Mouse (Mus musculus): ENCODE measurements around the gene Pom121l2.

The Pom121l2 gene

DNA sequence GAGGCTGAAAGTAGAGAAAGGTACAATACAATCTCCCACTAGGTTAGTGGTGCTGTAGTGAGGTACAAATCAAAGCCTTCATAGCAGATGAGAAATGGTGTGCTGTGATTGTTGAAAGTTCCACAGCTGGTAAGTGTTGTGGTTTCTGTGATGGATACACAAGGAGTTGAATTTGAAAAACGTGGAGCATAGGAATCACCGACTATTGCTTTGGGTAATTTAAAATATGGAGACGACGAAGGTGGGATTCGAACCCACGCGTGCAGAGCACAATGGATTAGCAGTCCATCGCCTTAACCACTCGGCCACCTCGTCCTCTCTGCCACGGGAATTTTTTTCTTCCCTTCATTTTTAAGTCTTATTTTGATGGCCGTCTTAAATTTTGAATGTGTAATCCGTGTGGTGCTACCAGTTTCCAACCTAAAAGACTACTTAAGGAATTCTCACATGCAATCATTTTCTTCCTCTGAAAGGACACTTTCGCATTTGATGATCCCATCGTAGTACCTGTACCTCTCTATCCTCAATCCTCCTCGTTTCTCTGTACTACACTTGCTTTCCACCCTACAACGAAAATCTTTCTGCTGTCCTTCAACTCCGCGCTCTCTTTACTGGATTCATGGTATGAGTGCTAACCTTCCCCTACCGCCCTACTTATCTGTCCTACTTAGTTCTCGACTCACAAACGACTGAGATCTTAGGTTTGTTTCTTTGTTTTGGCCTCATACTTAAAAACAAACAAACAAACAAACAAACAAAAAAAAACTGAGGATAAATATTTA, 13.2 kb downstream of the Pom121l2 start:
- no peak for DNase-seq (ENCODE audit: extremely low spot score, low read depth, low spot score)

DNA sequence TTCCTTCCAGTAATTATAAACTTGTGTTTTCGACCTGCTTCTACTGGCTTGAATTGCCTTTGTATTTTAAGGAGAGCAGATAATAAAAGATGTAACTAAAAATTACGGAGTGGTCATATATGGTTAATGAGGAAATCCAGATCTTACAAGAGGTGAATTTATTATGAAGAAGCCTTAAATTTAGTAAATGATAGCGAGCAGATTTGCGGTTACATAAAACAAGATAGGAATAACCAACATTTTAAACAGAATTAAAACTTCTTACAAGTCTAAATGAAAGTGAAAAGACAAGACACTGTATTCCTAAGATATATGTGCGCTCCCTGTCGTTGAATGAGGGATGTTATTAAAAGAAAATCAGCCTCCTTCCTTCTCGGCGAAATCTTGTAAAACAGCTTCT, 13.9 kb downstream of the Pom121l2 start:
- DNase-seq (ENCODE audit: extremely low spot score, low read depth, low spot score) = no peak

DNA sequence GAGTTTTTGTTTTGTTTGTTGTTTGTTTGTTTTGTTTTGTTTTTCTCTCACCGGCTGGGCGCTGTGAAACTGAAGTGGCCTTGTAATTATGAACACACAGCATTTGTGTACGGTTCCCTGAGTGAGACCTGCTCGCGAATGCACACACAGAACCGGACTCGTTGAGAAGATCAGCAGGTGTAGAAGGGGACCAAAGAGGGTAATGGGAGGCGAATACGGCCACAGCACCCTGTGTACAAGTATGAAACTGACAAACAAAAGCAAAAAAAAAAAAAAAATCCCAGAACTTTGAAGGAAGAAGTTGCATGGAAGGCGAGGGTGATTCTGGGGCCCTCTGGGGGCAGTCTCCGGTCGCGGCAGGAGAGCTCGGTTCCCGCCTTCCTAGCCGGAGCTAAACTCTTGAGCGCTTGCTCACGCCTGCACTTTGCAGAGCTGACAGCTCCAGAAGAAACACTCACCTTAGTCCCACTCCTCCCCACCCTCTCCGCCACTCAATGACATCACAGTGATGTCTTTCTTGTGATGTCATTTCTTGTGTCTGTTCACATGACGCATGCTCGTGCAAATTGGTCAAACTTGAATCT, 14.4 kb downstream of the Pom121l2 start:
- DNase-seq (ENCODE audit: extremely low spot score, low read depth, low spot score) = no peak

- no peak for DNase-seq (ENCODE audit: extremely low spot score, low read depth, low spot score)
Observed at GRCm38 (mm10) chr13:21996101-21996839, 15.3 kb downstream of the Pom121l2 start.

DNA sequence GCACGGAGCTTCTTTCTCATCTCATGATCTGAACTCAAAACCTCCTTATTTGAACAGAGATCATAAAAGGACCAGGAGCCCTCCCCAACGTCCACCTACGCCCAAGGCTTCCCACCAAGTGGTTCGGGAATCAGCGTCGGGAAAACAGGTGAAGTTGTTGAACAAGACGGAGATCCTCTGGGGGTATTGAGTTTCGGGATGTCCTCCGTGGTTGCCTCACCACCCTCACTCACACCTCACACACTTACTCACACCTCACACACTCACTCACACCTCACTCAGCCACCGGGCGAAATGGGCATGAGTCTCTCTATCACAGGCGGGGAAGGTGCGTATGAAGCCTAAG, 15.8 kb downstream of the Pom121l2 start:
- DNase-seq (ENCODE audit: extremely low spot score, low read depth, low spot score) = no peak

DNA sequence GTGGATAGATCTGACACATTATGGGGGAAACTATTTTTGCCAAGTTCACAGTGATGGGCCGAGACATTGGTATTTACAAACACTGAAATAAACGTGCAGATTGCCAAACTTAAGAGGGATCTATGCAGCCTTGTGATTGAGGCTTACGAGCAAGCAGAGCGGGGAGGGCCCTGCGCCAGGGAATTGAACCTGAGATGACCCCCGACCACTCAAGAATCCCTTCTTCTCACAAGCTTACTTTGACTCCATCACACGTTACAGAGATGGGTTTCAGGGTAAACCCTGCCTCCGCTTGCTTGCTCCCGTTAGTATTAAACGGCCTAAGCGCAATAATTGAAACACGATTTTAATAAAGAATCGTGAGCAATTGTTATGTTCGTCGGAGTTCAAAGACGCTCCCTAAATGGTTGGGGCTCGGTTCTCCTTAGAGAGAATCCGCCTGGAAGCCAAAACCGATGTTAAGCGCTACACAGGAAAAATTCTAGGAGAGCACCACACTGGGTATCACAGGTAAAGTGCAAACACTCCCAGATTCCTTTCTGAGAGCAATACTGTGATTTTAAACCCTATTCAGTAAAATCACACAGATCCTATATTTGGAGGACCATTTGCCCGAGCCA, 16.3 kb downstream of the Pom121l2 start:
- no peak for DNase-seq (ENCODE audit: extremely low spot score, low read depth, low spot score)

DNA sequence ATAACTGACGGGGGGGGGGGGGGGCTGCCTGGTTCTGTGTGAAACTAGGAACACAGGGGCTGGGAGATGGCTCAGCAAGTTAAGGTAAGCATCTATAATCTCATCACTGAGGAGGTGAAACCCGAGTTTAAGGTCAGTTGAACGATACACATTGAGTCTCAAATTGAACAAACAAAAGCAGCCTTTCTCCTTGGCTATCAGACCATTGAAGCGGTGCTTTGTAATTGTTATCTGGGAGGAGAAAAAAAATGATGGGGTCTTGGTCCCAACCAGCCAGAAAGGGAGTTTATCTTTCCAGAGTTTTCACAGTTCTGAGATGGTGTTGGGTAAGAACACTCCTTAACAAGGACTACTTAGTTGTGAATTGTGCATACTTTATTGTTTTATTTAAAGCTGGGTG, 16.8 kb downstream of the Pom121l2 start:
- no peak for DNase-seq (ENCODE audit: extremely low spot score, low read depth, low spot score)

DNA sequence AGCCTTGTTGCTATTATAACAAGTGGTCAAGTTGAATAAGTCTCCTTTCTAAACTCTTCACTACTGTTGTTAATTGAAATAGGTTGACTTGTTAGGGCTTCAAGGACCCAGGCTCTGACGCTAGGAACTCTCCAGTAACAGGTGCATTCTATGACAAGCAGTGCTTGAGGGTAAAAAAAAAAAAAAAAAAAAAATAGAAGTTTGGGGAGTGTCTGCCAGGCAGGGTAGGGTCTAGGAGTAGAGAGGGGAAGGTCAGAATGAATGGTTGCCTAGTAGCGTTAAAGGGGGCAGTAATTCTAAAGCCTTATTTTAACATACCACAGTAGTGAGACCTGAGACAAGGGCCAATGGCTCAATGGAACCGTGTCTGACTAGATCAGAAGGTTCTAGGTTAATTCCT, 17.4 kb downstream of the Pom121l2 start:
- DNase-seq (ENCODE audit: extremely low spot score, low read depth, low spot score) = no peak

DNA sequence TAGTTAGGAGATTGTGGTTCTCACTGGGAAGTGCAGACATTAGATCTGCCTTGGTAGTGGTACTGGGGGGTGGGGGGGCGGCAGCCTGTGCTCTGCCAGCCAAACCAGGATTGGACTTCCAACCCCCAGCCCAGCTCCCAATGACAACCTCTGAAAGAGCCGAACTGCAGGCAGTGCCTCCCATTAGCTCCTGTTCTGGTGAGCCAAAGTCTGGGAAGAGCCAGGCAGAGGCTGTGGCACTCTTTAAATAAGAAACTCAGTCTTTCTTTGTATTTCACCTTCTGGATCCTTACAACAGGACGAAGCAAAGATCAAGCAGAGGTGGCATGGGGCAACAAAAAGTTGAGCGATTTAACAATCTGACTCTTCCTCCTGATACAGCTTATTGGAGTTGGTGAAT, 18.2 kb downstream of the Pom121l2 start:
- DNase-seq (ENCODE audit: extremely low spot score, low read depth, low spot score) = no peak

DNA sequence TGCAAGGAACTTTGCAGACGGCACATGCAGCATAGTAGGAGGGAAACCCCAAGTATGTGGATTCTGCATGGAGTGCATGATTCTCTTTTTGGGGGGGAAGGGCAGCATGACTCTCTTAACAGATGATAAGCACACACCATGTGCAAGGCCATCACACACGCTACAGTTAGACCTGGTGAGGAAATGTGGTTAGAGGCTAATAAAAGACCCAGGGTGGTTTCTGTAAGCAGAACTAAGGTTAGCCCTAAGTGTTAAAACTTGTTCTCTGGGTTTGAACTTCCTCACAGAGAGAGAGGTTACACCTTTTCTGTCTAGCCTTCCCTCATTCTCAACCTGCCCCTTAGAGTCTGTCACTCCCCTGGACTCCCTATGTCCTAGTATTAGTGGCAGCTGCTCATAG, 20.4 kb downstream of the Pom121l2 start:
- no peak for DNase-seq (ENCODE audit: extremely low spot score, low read depth, low spot score)

GRCm38 (mm10) chr13:22001823-22002222, 20.8 kb downstream of the Pom121l2 start:
- DNase-seq (ENCODE audit: extremely low spot score, low read depth, low spot score) = no peak

DNA sequence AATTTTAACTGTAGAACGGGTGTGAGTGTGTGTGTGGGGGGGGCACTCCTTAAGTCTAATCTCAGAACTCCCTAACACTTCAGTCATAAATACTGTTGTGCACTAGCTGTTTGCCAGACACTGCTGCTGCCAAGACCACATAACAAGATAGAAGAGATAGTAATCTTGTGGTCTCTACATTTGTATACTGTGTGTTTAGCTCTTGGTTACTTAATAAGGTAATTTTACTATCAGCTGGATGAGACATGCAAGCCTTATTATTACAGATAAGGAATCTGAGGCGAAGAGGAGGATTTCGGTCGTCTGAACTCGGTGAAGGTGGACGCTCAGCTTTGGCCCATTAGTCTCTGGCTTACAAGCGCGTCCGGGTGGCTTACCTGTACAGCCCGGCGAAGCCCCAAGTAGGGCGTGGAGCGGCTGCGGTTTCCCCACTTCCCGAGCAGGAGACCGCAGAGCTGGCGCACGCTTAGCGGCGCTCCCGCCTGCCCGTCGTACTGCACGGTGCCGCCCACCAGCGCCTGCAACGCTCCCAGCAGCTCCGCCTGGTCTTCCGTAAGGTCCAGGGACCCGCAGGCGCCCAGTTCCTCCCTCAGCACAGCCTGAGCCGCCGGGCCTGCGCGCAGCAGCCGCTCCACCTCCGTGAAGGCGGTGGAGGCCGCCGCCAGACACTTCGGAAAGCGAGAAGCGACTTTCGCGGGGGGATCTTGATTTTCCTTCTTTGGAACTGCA, 24.8 kb downstream of the Pom121l2 start:
- DNase-seq (ENCODE audit: extremely low spot score, low read depth, low spot score) = no peak

- DNase-seq (ENCODE audit: extremely low spot score, low read depth, low spot score) = no peak
Observed at GRCm38 (mm10) chr13:22006334-22007120, 25.5 kb downstream of the Pom121l2 start.

DNA sequence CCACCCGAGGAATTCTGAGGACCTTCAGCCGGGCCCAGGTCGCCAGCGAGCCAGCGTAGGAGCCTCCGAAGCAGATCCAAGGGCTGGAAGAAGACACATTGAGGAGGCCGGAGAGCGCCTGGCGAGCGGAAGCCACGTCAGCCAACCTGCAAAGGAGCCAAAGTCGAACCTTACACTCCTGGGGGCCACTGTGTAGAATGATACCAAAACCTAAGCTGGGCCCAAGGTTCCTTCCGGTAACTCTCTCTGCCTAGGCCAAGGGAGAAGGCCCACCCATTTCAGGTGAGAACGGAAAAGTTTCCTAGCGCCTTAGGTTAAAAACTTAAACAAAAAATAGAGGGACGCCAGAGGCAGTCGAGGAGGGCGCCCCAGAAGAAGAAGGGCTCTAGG, 26.1 kb downstream of the Pom121l2 start:
- no peak for DNase-seq (ENCODE audit: extremely low spot score, low read depth, low spot score)

DNA sequence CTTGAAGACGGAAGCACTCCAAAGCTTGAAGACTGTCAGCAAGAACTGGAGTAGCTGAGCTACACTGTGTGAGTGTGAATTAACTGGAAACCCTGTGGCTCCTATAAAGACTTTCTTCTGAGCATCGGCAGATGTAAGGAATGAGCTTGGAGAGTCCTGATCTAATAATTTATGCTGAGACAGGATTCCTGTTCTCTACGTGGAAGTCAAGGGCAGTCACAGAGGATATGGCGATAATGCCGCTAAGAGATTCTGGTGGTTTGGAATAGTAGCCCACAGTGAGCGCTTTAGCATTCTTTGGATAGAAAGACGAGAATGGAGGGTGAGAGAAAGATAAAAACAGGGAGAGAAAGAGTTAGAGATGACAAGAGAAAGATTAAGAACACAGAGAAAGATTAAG, 26.9 kb downstream of the Pom121l2 start:
- DNase-seq (ENCODE audit: extremely low spot score, low read depth, low spot score) = no peak

DNA sequence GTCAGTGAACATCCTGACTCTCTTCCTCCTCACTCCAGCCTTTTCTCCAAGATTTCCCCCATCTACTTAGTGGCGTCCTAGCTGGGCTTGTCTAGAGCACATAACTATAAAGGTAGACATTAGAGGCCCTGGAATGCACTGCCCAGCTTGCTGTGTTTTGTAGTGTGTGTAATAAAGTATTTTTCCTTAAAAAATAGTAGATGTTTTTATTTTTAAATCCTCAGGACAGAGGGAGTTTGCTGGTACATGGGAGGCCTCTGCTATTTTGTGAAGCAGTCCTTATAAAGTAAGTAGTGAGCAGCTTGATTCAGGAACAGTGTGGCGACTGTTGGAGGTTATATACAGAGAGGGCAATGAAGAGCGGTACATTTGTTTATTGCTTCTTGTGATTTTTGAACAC, 27.7 kb downstream of the Pom121l2 start:
- no peak for DNase-seq (ENCODE audit: extremely low spot score, low read depth, low spot score)

DNA sequence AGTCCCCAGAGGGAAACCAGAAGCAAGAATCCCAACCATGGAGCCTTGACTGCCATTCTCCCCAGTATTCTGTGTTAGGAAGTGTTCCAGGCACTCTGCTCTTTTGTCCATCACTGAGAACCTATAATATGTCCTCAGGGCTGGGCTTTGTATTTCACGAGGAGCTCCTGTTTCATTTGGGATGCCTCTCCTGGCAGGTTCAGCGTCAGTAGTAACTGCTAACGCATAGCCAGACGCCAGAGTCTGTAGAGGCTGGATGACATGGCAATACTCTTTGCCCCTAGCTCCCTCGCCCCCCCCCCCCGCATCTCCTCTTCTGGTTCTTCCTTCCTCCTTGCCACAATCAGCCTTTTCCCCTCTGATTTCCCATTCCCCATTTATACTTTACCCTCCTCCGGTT, 28.6 kb downstream of the Pom121l2 start, which contains the start of gene Prss16:
Gene Prss16 (minus strand): TSS at position 101 of the 400 bp plus-strand sequence.
- DNase-seq (ENCODE audit: extremely low spot score, low read depth, low spot score) = no peak

DNA sequence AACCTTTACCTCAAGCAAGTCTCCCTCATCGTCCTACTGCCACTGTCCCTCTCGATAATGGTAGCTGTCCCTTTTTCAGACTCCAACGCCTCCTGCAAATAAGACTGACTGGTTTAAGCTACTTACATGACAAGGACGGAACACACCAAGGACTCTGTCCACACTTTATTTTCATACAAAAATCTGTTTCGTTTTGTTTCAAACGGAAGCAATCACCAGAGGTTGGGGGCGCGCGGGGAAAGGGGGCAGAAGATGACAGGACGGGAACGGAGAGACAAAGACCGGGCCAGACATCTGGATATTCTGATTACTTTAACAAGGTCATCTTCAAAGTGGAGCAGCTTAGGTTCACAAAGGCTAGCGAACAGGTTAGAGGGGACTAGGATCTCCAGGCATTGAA, 32.7 kb downstream of the Pom121l2 start:
- DNase-seq (ENCODE audit: extremely low spot score, low read depth, low spot score) = no peak

GRCm38 (mm10) chr13:22014411-22014845, 33.4 kb downstream of the Pom121l2 start:
- DNase-seq (ENCODE audit: extremely low spot score, low read depth, low spot score) = no peak
